Mouse (Mus musculus) heart, embryonic 11.5 days (tissue): ENCODE results near the gene Csrp1. TPM values are rescaled to one million over a fixed set of nuclear protein-coding genes. Genes with fewer than 3 reads are reported as not detected.
A peak's percentile ranks its signal among the peaks of the same experiment; 100 is the strongest.

ENCODE experiments used
- ATAC-seq: fragments of 200-750 bp; cut with Nextera tagmentation; replicated peaks from 2 replicates; pipeline ENCODE4 v1.8.0; 2017; ENCODE audit warnings: moderate library complexity; ENCODE audit not compliant: insufficient number of reproducible peaks, low FRiP score, low TSS enrichment
- H3K27ac ChIP-seq: fragments of 300-500 bp; sonication (generic); 2 replicates; pipeline ENCODE4 v1.5.1; 2014; ENCODE audit warnings: mild to moderate bottlenecking, low read depth, low read length
- H3K27me3 ChIP-seq: fragments of 300-500 bp; sonication (generic); 2 replicates; pipeline ENCODE4 v1.6.1; 2014; ENCODE audit warnings: mild to moderate bottlenecking, low read length, mixed read lengths; ENCODE audit not compliant: control insufficient read depth, insufficient read depth
- H3K36me3 ChIP-seq: fragments of 300-500 bp; sonication (generic); 2 replicates; pipeline ENCODE4 v1.6.1; 2014; ENCODE audit warnings: mild to moderate bottlenecking, low read length, moderate library complexity, mixed read lengths; ENCODE audit not compliant: control insufficient read depth, insufficient read depth
- H3K4me1 ChIP-seq: fragments of 300-500 bp; sonication (generic); 2 replicates; pipeline ENCODE4 v1.6.1; 2014; ENCODE audit warnings: low read length; ENCODE audit not compliant: control insufficient read depth, insufficient read depth
- H3K4me2 ChIP-seq: fragments of 300-500 bp; sonication (generic); 2 replicates; pipeline ENCODE4 v1.6.1; 2014; ENCODE audit warnings: mild to moderate bottlenecking, moderate library complexity
- H3K4me3 ChIP-seq: fragments of 300-500 bp; sonication (generic); 2 replicates; pipeline ENCODE4 v1.5.1; 2014; ENCODE audit warnings: low read depth, low read length
- H3K9ac ChIP-seq: fragments of 300-500 bp; sonication (generic); 2 replicates; pipeline ENCODE4 v1.6.1; 2014; ENCODE audit warnings: mild to moderate bottlenecking, low read depth, low read length, moderate library complexity
- H3K9me3 ChIP-seq: fragments of 300-500 bp; sonication (generic); replicated peaks from 2 replicates; pipeline ENCODE4 v1.6.1; 2016; ENCODE audit warnings: low read length; ENCODE audit not compliant: control insufficient read depth
- WGBS: fragments of 180-500 bp; shearing (Covaris S2); extraction: QIAGEN DNeasy Blood & Tissue Kit; methylation state at CpG from one replicate; pipeline ENCODE4 v1.1.7; 2014; ENCODE audit not compliant: insufficient replicate concordance; 5-methylcytosine and 5-hydroxymethylcytosine counted together
- polyA plus RNA-seq: library from polyadenylated mRNA; unstranded; fragments of >200 nt; fragmentation: Nextera tagmentation; extraction: Ambion mirVana; gene quantifications from 2 replicates; pipeline ENCODE4 v1.2.1, GENCODE M21; 2014

Gene Csrp1
- polyA plus RNA-seq, 1 experiment from 2014 or later, result 183 TPM

- WGBS, result 6% methylated on average over 6 of the region's 6 CpGs
- no peaks in the 10 kb centered on the region for H3K9me3 ChIP-seq
- peak overlapping the region; percentile 90 for H3K9ac ChIP-seq
- H3K4me2 ChIP-seq, result peak overlapping the region; percentile 86
- no peak for ATAC-seq
- no peaks in the 10 kb centered on the region for H3K36me3 ChIP-seq
- no peaks in the 10 kb centered on the region for H3K27me3 ChIP-seq
- peak overlapping the region; percentile 82 for H3K4me3 ChIP-seq
- H3K4me1 ChIP-seq, result peaks cover 23% of the 10 kb centered on the region
- H3K27ac ChIP-seq, result peak overlapping the region; percentile 94
Observed at GRCm38 (mm10) chr1:135688686-135689085, 31.2 kb upstream of the Csrp1 start.

GRCm38 (mm10) chr1:135690784-135691416, 29.0 kb upstream of the Csrp1 start:
- Histone ChIP-seq H3K27ac (no peak overlapping the region), H3K27me3 (no peaks in the 10 kb centered on the region), H3K4me1 (peaks cover 18% of the 10 kb centered on the region), H3K9me3 (no peaks in the 10 kb centered on the region), H3K4me2 (peak overlapping the region; percentile 5; the same call in 1 of the 2 replicates), H3K4me3 (no peak overlapping the region), H3K36me3 (no peaks in the 10 kb centered on the region), H3K9ac (0 out of 2 replicates have a peak overlapping the region, but pooled peaks have one; percentile 25)
- ATAC-seq, result no peak
- 74% methylated on average over 6 of the region's 6 CpGs for WGBS

GRCm38 (mm10) chr1:135691417-135691815, 28.4 kb upstream of the Csrp1 start:
- 12% methylated on average over 10 of the region's 10 CpGs for WGBS
- H3K9ac ChIP-seq, result 0 out of 2 replicates have a peak overlapping the region, but pooled peaks have one; percentile 25
- ATAC-seq, result no peak
- no peak overlapping the region for H3K4me3 ChIP-seq
- no peak overlapping the region for H3K27ac ChIP-seq
- no peaks in the 10 kb centered on the region for H3K27me3 ChIP-seq
- peaks cover 13% of the 10 kb centered on the region for H3K4me1 ChIP-seq
- H3K9me3 ChIP-seq, result no peaks in the 10 kb centered on the region
- H3K36me3 ChIP-seq, result no peaks in the 10 kb centered on the region
- peak overlapping the region; percentile 5; the same call in 1 of the 2 replicates for H3K4me2 ChIP-seq

GRCm38 (mm10) chr1:135694181-135694580, 25.7 kb upstream of the Csrp1 start:
- WGBS, result 68% methylated on average over 11 of the region's 11 CpGs
- H3K4me2 ChIP-seq, result no peak overlapping the region
- no peaks in the 10 kb centered on the region for H3K36me3 ChIP-seq
- no peak overlapping the region for H3K27ac ChIP-seq
- H3K9ac ChIP-seq, result no peak overlapping the region
- no peaks in the 10 kb centered on the region; the same call in 1 of the 2 replicates for H3K9me3 ChIP-seq
- H3K4me1 ChIP-seq, result peaks cover 14% of the 10 kb centered on the region
- H3K4me3 ChIP-seq, result no peak overlapping the region
- no peaks in the 10 kb centered on the region for H3K27me3 ChIP-seq
- no peak for ATAC-seq

- no peak for ATAC-seq
- Histone ChIP-seq H3K36me3 (no peaks in the 10 kb centered on the region), H3K9ac (no peak overlapping the region), H3K4me3 (no peak overlapping the region), H3K27ac (no peak overlapping the region), H3K27me3 (no peaks in the 10 kb centered on the region), H3K4me2 (no peak overlapping the region), H3K9me3 (no peaks in the 10 kb centered on the region; the same call in 1 of the 2 replicates), H3K4me1 (peaks cover 12% of the 10 kb centered on the region; the same call in 1 of the 2 replicates)
- 65% methylated on average over 4 of the region's 4 CpGs for WGBS
Observed at GRCm38 (mm10) chr1:135697462-135697861, 22.4 kb upstream of the Csrp1 start.

GRCm38 (mm10) chr1:135698046-135698445, 21.8 kb upstream of the Csrp1 start:
- H3K9ac ChIP-seq, result no peak overlapping the region
- no peaks in the 10 kb centered on the region for H3K27me3 ChIP-seq
- H3K4me1 ChIP-seq, result peaks cover 12% of the 10 kb centered on the region; the same call in 1 of the 2 replicates
- no peak for ATAC-seq
- no peak overlapping the region for H3K27ac ChIP-seq
- no peaks in the 10 kb centered on the region; the same call in 1 of the 2 replicates for H3K9me3 ChIP-seq
- no peak overlapping the region; the same call in 1 of the 2 replicates for H3K4me2 ChIP-seq
- WGBS, result 25% methylated on average over 6 of the region's 6 CpGs
- no peak overlapping the region for H3K4me3 ChIP-seq
- no peaks in the 10 kb centered on the region for H3K36me3 ChIP-seq

- WGBS, result 13% methylated on average over 11 of the region's 11 CpGs
Observed at GRCm38 (mm10) chr1:135698451-135698921, 21.4 kb upstream of the Csrp1 start.

GRCm38 (mm10) chr1:135698996-135699705, 20.7 kb upstream of the Csrp1 start:
- Histone ChIP-seq H3K4me2 (peak overlapping the region; percentile 78), H3K9ac (peak overlapping the region; percentile 59; the same call in 1 of the 2 replicates), H3K4me1 (peaks cover 12% of the 10 kb centered on the region; the same call in 1 of the 2 replicates), H3K27me3 (no peaks in the 10 kb centered on the region), H3K9me3 (no peaks in the 10 kb centered on the region; the same call in 1 of the 2 replicates), H3K4me3 (peak overlapping the region; percentile 38), H3K36me3 (no peaks in the 10 kb centered on the region), H3K27ac (no peak overlapping the region)
- no peak for ATAC-seq
- 3% methylated on average over 29 of the region's 29 CpGs for WGBS

More at GRCm38 (mm10) chr1:135698451-135698921, 21.4 kb upstream of the Csrp1 start:
- no peaks in the 10 kb centered on the region for H3K27me3 ChIP-seq
- H3K4me3 ChIP-seq, result peak overlapping the region; percentile 38
- no peaks in the 10 kb centered on the region; the same call in 1 of the 2 replicates for H3K9me3 ChIP-seq
- peak overlapping the region; percentile 59; the same call in 1 of the 2 replicates for H3K9ac ChIP-seq
- H3K36me3 ChIP-seq, result no peaks in the 10 kb centered on the region
- no peak overlapping the region for H3K27ac ChIP-seq
- H3K4me1 ChIP-seq, result peaks cover 12% of the 10 kb centered on the region; the same call in 1 of the 2 replicates
- ATAC-seq, result no peak
- H3K4me2 ChIP-seq, result peak overlapping the region; percentile 78
